Mouse (Mus musculus) liver, embryonic 13.5 days (tissue): Measurements from ENCODE around the gene Barx2. TPM values are rescaled to one million over a fixed set of nuclear protein-coding genes. Genes with fewer than 3 reads are reported as not detected.
"Not testable (repeated sequence)": the region's sequence is repeated elsewhere in the genome, so short reads cannot be mapped to it uniquely, and the experiment has no call there.

ENCODE experiments used
- ATAC-seq: fragments of 200-750 bp; cut with Nextera tagmentation; 2 replicates; pipeline ENCODE4 v1.8.0; 2017; ENCODE audit warnings: low read depth, mild to moderate bottlenecking, moderate number of reproducible peaks, moderate library complexity
- DNase-seq: peaks from one replicate; pipeline ENCODE4 v3.0.0; 2022
- H3K27ac ChIP-seq: fragments of 300-500 bp; sonication (generic); 2 replicates; pipeline ENCODE4 v1.5.1; 2015; ENCODE audit warnings: moderate library complexity, mild to moderate bottlenecking, inconsistent platforms
- H3K27me3 ChIP-seq: fragments of 300-500 bp; sonication (generic); 2 replicates; pipeline ENCODE4 v1.6.1; 2015; ENCODE audit warnings: mild to moderate bottlenecking, inconsistent platforms
- H3K36me3 ChIP-seq: fragments of 300-500 bp; sonication (generic); 2 replicates; pipeline ENCODE4 v1.6.1; 2015; ENCODE audit warnings: mild to moderate bottlenecking, inconsistent platforms
- H3K4me1 ChIP-seq: fragments of 300-500 bp; sonication (generic); replicated peaks from 2 replicates; pipeline ENCODE4 v1.6.1; 2015; ENCODE audit warnings: inconsistent platforms
- H3K4me2 ChIP-seq: fragments of 300-500 bp; sonication (generic); 2 replicates; pipeline ENCODE4 v1.6.1; 2015; ENCODE audit warnings: inconsistent platforms, mild to moderate bottlenecking, moderate library complexity
- H3K4me3 ChIP-seq: fragments of 300-500 bp; sonication (generic); replicated peaks from 2 replicates; pipeline ENCODE4 v1.5.1; 2015; ENCODE audit warnings: mild to moderate bottlenecking, inconsistent platforms
- H3K9ac ChIP-seq: fragments of 300-500 bp; sonication (generic); 2 replicates; pipeline ENCODE4 v1.6.1; 2015; ENCODE audit warnings: mild to moderate bottlenecking, inconsistent platforms
- H3K9me3 ChIP-seq: fragments of 300-500 bp; sonication (generic); replicated peaks from 2 replicates; pipeline ENCODE4 v1.6.1; 2016; ENCODE audit warnings: inconsistent platforms
- WGBS: fragments of 180-500 bp; shearing (Covaris S2); methylation state at CpG from one replicate; pipeline ENCODE4 v1.1.7; 2015; ENCODE audit not compliant: insufficient replicate concordance; 5-methylcytosine and 5-hydroxymethylcytosine counted together
- polyA plus RNA-seq: library from polyadenylated mRNA; unstranded; fragments of >200 nt; fragmentation: Nextera tagmentation; extraction: Ambion mirVana; gene quantifications from 2 replicates; pipeline ENCODE4 v1.2.1, GENCODE M21; 2015

Barx2 gene
- not detected in 2 replicates for polyA plus RNA-seq

- Histone ChIP-seq H3K4me3 (peak within 1 kb of the TSS; percentile 43), H3K9me3 (no peaks in the 10 kb centered on the region), H3K36me3 (no peaks in the 10 kb centered on the region), H3K9ac (no peak within 1 kb of the TSS), H3K4me1 (peaks cover 6% of the 10 kb centered on the region; the same call in 1 of the 2 replicates), H3K27me3 (peaks cover 78% of the 10 kb centered on the region), H3K4me2 (peak within 1 kb of the TSS; percentile 59), H3K27ac (no peak within 1 kb of the TSS)
- ATAC-seq (no peak), DNase-seq (no peak)
- WGBS, result under 1% methylated on average over 81 of the region's 81 CpGs
Observed at GRCm38 (mm10) chr9:31912921-31913738, at the start of gene Barx2. Gene Barx2 (minus strand): TSS chr9:31913462.

- no peak for DNase-seq
- Histone ChIP-seq H3K27ac (no peak overlapping the region), H3K9me3 (no peaks in the 10 kb centered on the region), H3K4me1 (no peaks in the 10 kb centered on the region), H3K27me3 (no peaks in the 10 kb centered on the region), H3K4me3 (no peak overlapping the region), H3K4me2 (no peak overlapping the region), H3K36me3 (no peaks in the 10 kb centered on the region), H3K9ac (no peak overlapping the region)
- ATAC-seq, result no peak
- WGBS, result 45% methylated on average over 1 of the region's 1 CpGs
Observed at GRCm38 (mm10) chr9:31962265-31962664, 49.0 kb upstream of the Barx2 start.

- Histone ChIP-seq H3K4me2 (no peak overlapping the region), H3K4me3 (no peak overlapping the region), H3K27me3 (no peaks in the 10 kb centered on the region), H3K36me3 (no peaks in the 10 kb centered on the region), H3K27ac (no peak overlapping the region), H3K9me3 (no peaks in the 10 kb centered on the region), H3K4me1 (no peaks in the 10 kb centered on the region), H3K9ac (no peak overlapping the region)
- ATAC-seq, result no peak
- no peak for DNase-seq
- WGBS, result 40% methylated on average over 2 of the region's 2 CpGs
Observed at GRCm38 (mm10) chr9:31960488-31960887, 47.2 kb upstream of the Barx2 start.

- H3K4me3 ChIP-seq, result no peak overlapping the region
- ATAC-seq, result no peak
Observed at GRCm38 (mm10) chr9:31958120-31958519, 44.9 kb upstream of the Barx2 start.

GRCm38 (mm10) chr9:31950506-31950905 lies 37.2 kb upstream of the Barx2 start:
- Histone ChIP-seq H3K27me3 (no peaks in the 10 kb centered on the region), H3K9me3 (no peaks in the 10 kb centered on the region), H3K9ac (no peak overlapping the region), H3K36me3 (no peaks in the 10 kb centered on the region), H3K4me3 (no peak overlapping the region), H3K4me2 (no peak overlapping the region), H3K4me1 (no peaks in the 10 kb centered on the region), H3K27ac (no peak overlapping the region)
- 66% methylated on average over 5 of the region's 5 CpGs for WGBS
- ATAC-seq (no peak), DNase-seq (no peak)

More at GRCm38 (mm10) chr9:31958120-31958519, 44.9 kb upstream of the Barx2 start:
- no peaks in the 10 kb centered on the region for H3K9me3 ChIP-seq
- H3K4me1 ChIP-seq, result no peaks in the 10 kb centered on the region
- no peak overlapping the region for H3K9ac ChIP-seq
- DNase-seq, result no peak
- no peaks in the 10 kb centered on the region for H3K27me3 ChIP-seq
- no peak overlapping the region for H3K4me2 ChIP-seq
- H3K27ac ChIP-seq, result no peak overlapping the region
- no peaks in the 10 kb centered on the region for H3K36me3 ChIP-seq

- no peaks in the 10 kb centered on the region for H3K27me3 ChIP-seq
- no peaks in the 10 kb centered on the region for H3K4me1 ChIP-seq
- no peak overlapping the region for H3K4me2 ChIP-seq
- ATAC-seq, result no peak
- 67% methylated on average over 5 of the region's 5 CpGs for WGBS
- no peak for DNase-seq
- no peak overlapping the region for H3K9ac ChIP-seq
- H3K36me3 ChIP-seq, result no peaks in the 10 kb centered on the region
- H3K9me3 ChIP-seq, result no peaks in the 10 kb centered on the region
- H3K27ac ChIP-seq, result no peak overlapping the region
- no peak overlapping the region for H3K4me3 ChIP-seq
Observed at GRCm38 (mm10) chr9:31949031-31949430, 35.8 kb upstream of the Barx2 start.

- Histone ChIP-seq H3K9ac (no peak overlapping the region), H3K9me3 (no peaks in the 10 kb centered on the region), H3K36me3 (no peaks in the 10 kb centered on the region), H3K27ac (no peak overlapping the region), H3K4me1 (no peaks in the 10 kb centered on the region), H3K27me3 (no peaks in the 10 kb centered on the region), H3K4me2 (no peak overlapping the region), H3K4me3 (no peak overlapping the region)
- ATAC-seq, result no peak
- no peak for DNase-seq
- 64% methylated on average over 10 of the region's 10 CpGs for WGBS
Observed at GRCm38 (mm10) chr9:31947051-31947450, 33.8 kb upstream of the Barx2 start.

GRCm38 (mm10) chr9:31942334-31942733 lies 29.1 kb upstream of the Barx2 start:
- Histone ChIP-seq H3K27ac (no peak overlapping the region), H3K9me3 (no peaks in the 10 kb centered on the region), H3K27me3 (no peaks in the 10 kb centered on the region), H3K36me3 (no peaks in the 10 kb centered on the region), H3K4me2 (no peak overlapping the region), H3K9ac (no peak overlapping the region), H3K4me1 (no peaks in the 10 kb centered on the region), H3K4me3 (no peak overlapping the region)
- WGBS, result 39% methylated on average over 1 of the region's 1 CpGs
- ATAC-seq, result no peak
- no peak for DNase-seq

- H3K27me3 ChIP-seq, H3K9ac ChIP-seq, DNase-seq, H3K4me1 ChIP-seq, H3K36me3 ChIP-seq, H3K9me3 ChIP-seq, ATAC-seq, H3K4me3 ChIP-seq, H3K27ac ChIP-seq, H3K4me2 ChIP-seq: not testable (repeated sequence)
- WGBS, result 78% methylated on average over 15 of the region's 16 CpGs
Observed at GRCm38 (mm10) chr9:31936486-31936885, 23.2 kb upstream of the Barx2 start.

- Histone ChIP-seq H3K27ac (no peak overlapping the region), H3K9me3 (no peaks in the 10 kb centered on the region), H3K4me3 (no peak overlapping the region), H3K4me1 (no peaks in the 10 kb centered on the region), H3K9ac (no peak overlapping the region), H3K4me2 (no peak overlapping the region), H3K36me3 (no peaks in the 10 kb centered on the region), H3K27me3 (no peaks in the 10 kb centered on the region)
- 25% methylated on average over 5 of the region's 5 CpGs for whole genome bisulfite sequencing
- DNase-seq (peak; percentile 17), ATAC-seq (no peak)
Observed at GRCm38 (mm10) chr9:31931691-31932090, 18.4 kb upstream of the Barx2 start.

- H3K36me3 ChIP-seq, result no peaks in the 10 kb centered on the region
- WGBS, result 37% methylated on average over 3 of the region's 3 CpGs
Observed at GRCm38 (mm10) chr9:31931255-31931654, 18.0 kb upstream of the Barx2 start.

GRCm38 (mm10) chr9:31926766-31927165 lies 13.5 kb upstream of the Barx2 start:
- H3K4me1 ChIP-seq, result no peaks in the 10 kb centered on the region
- DNase-seq (no peak), ATAC-seq (no peak)
- no peaks in the 10 kb centered on the region for H3K36me3 ChIP-seq
- WGBS, result 69% methylated on average over 3 of the region's 3 CpGs
- H3K9me3 ChIP-seq, result no peaks in the 10 kb centered on the region
- no peak overlapping the region for H3K4me2 ChIP-seq
- H3K9ac ChIP-seq, result no peak overlapping the region
- H3K27ac ChIP-seq, result no peak overlapping the region
- no peaks in the 10 kb centered on the region for H3K27me3 ChIP-seq
- H3K4me3 ChIP-seq, result no peak overlapping the region

More at GRCm38 (mm10) chr9:31931255-31931654, 18.0 kb upstream of the Barx2 start:
- H3K4me3 ChIP-seq, result no peak overlapping the region
- H3K4me2 ChIP-seq, result no peak overlapping the region
- H3K9me3 ChIP-seq, result no peaks in the 10 kb centered on the region
- no peaks in the 10 kb centered on the region for H3K27me3 ChIP-seq
- no peak overlapping the region for H3K27ac ChIP-seq
- no peak for ATAC-seq
- H3K4me1 ChIP-seq, result no peaks in the 10 kb centered on the region
- no peak for DNase-seq
- H3K9ac ChIP-seq, result no peak overlapping the region
